Mouse (Mus musculus) left cerebral cortex, postnatal 14 days (tissue): ENCODE results near the gene Wdr66. TPM values are rescaled to one million over a fixed set of nuclear protein-coding genes. Genes with fewer than 3 reads are reported as not detected.

Experiments
- total RNA-seq, 2 experiments: library from RNA; stranded (reverse); gene quantifications; 2 replicates each; pipeline ENCODE4 v1.2.3; 2021

The Wdr66 gene
- total RNA-seq, 2 experiments from 2014 or later, result 6.6 to 8.9 TPM

Other genes with a start within 250 kb of the Wdr66 start
- 10 to 100 TPM in 1 of 2 experiments, 1 to 10 TPM in 1; 9.6 to 12.0 TPM for gene Orai1, start 237.0 kb upstream of the Wdr66 start, total RNA-seq
- not detected for gene Morn3, start 205.1 kb upstream of the Wdr66 start, total RNA-seq
- 10 to 100 TPM; 15.8 to 18.8 TPM for gene Tmem120b, start 183.7 kb upstream of the Wdr66 start, total RNA-seq
- gene Rhof, start 119.4 kb upstream of the Wdr66 start, total RNA-seq, result 10 to 100 TPM; 54.3 to 56.3 TPM
- gene Setd1b, start 109.9 kb upstream of the Wdr66 start, total RNA-seq, result 10 to 100 TPM; 31.3 to 31.4 TPM
- gene Psmd9, start 82.7 kb upstream of the Wdr66 start, total RNA-seq, result 10 to 100 TPM; 29.2 to 29.7 TPM
- not detected for gene Hpd, start 69.4 kb upstream of the Wdr66 start, total RNA-seq
- gene Bcl7a, start 91.7 kb downstream of the Wdr66 start, total RNA-seq, result 10 to 100 TPM; 76.2 to 79.1 TPM
- gene Mlxip, start 142.7 kb downstream of the Wdr66 start, total RNA-seq, result 10 to 100 TPM; 19.2 to 22.6 TPM
- gene Lrrc43, start 237.2 kb downstream of the Wdr66 start, total RNA-seq, result 1 to 10 TPM; 1.1 to 1.4 TPM
- not detected for gene Il31, start 237.4 kb downstream of the Wdr66 start, total RNA-seq